Mouse (Mus musculus): Measurements from ENCODE around the gene 4632433K11Rik. TPM values are rescaled to one million over a fixed set of nuclear protein-coding genes. Genes with fewer than 3 reads are reported as not detected.

4632433K11Rik gene
- polyA plus RNA-seq, 1 experiment from 2014 or later: not detected

GRCm38 (mm10) chr7:5047313-5047712 lies 13.4 kb downstream of the 4632433K11Rik start:
- no peaks in the 10 kb centered on the region for H3K27me3 ChIP-seq (replicated peaks)
- H3K36me3 ChIP-seq: no peaks in the 10 kb centered on the region
- no peaks in the 10 kb centered on the region for H3K9me3 ChIP-seq
- H3K27ac ChIP-seq: no peak overlapping the region
- H3K4me1 ChIP-seq: peaks cover 12% of the 10 kb centered on the region
- WGBS: 34% methylated on average over 2 of the region's 2 CpGs
- H3K4me2 ChIP-seq (replicated peaks): no peak overlapping the region
- ATAC-seq (ENCODE audit: low FRiP score, low read depth): no peak
- H3K4me3 ChIP-seq: no peak overlapping the region
- H3K9ac ChIP-seq: no peak overlapping the region

GRCm38 (mm10) chr7:5051193-5052192 lies 17.6 kb downstream of the 4632433K11Rik start, which contains the start of gene Zfp580:
Gene Zfp580, plus strand, starts transcription at chr7:5051538.
- no peaks in the 10 kb centered on the region for H3K36me3 ChIP-seq
- no peaks in the 10 kb centered on the region for H3K9me3 ChIP-seq
- peak within 1 kb of the TSS; percentile 91 for H3K4me2 ChIP-seq (replicated peaks)
- H3K4me3 ChIP-seq: peak within 1 kb of the TSS; percentile 79
- peak within 1 kb of the TSS; percentile 93 for H3K9ac ChIP-seq
- peaks cover 32% of the 10 kb centered on the region for H3K4me1 ChIP-seq
- WGBS: 2% methylated on average over 65 of the region's 65 CpGs
- peak; percentile 67 for ATAC-seq (ENCODE audit: low FRiP score, low read depth)
- H3K27me3 ChIP-seq (replicated peaks): peaks cover 39% of the 10 kb centered on the region
- peak within 1 kb of the TSS; percentile 82 for H3K27ac ChIP-seq

- WGBS: 2% methylated on average over 12 of the region's 12 CpGs
These were observed 18.5 kb downstream of the 4632433K11Rik start for GRCm38 (mm10) chr7:5052438-5052837.

GRCm38 (mm10) chr7:5052931-5053343 lies 19.0 kb downstream of the 4632433K11Rik start:
- H3K27ac ChIP-seq: no peak overlapping the region
- H3K9me3 ChIP-seq: no peaks in the 10 kb centered on the region
- no peak for ATAC-seq (ENCODE audit: low FRiP score, low read depth)
- peaks cover 53% of the 10 kb centered on the region for H3K27me3 ChIP-seq (replicated peaks)
- WGBS: 2% methylated on average over 45 of the region's 45 CpGs
- H3K9ac ChIP-seq: peak overlapping the region; percentile 65
- H3K4me1 ChIP-seq: peaks cover 38% of the 10 kb centered on the region
- H3K36me3 ChIP-seq: no peaks in the 10 kb centered on the region
- H3K4me2 ChIP-seq (replicated peaks): peak overlapping the region; percentile 91
- H3K4me3 ChIP-seq: peak overlapping the region; percentile 79

More at GRCm38 (mm10) chr7:5052438-5052837, 18.5 kb downstream of the 4632433K11Rik start:
- H3K27me3 ChIP-seq (replicated peaks): peaks cover 48% of the 10 kb centered on the region
- H3K27ac ChIP-seq: no peak overlapping the region
- peaks cover 38% of the 10 kb centered on the region for H3K4me1 ChIP-seq
- H3K4me2 ChIP-seq (replicated peaks): peak overlapping the region; percentile 91
- no peaks in the 10 kb centered on the region for H3K36me3 ChIP-seq
- no peak for ATAC-seq (ENCODE audit: low FRiP score, low read depth)
- H3K9me3 ChIP-seq: no peaks in the 10 kb centered on the region
- peak overlapping the region; percentile 79 for H3K4me3 ChIP-seq
- H3K9ac ChIP-seq: peak overlapping the region; percentile 93

GRCm38 (mm10) chr7:5053456-5054179 lies 19.7 kb downstream of the 4632433K11Rik start:
- Histone ChIP-seq H3K27me3 (replicated peaks) (peaks cover 60% of the 10 kb centered on the region), H3K9ac (peak overlapping the region; percentile 65), H3K4me3 (peak overlapping the region; percentile 79), H3K4me2 (replicated peaks) (peak overlapping the region; percentile 91), H3K27ac (no peak overlapping the region), H3K36me3 (no peaks in the 10 kb centered on the region), H3K9me3 (no peaks in the 10 kb centered on the region), H3K4me1 (peaks cover 38% of the 10 kb centered on the region)
- 9% methylated on average over 32 of the region's 32 CpGs for WGBS
- no peak for ATAC-seq (ENCODE audit: low FRiP score, low read depth)

- peak overlapping the region; percentile 26; the same call in 1 of the 2 replicates for H3K27ac ChIP-seq
- peak overlapping the region; percentile 68 for H3K4me2 ChIP-seq (replicated peaks)
- H3K9ac ChIP-seq: peak overlapping the region; percentile 69
- peak overlapping the region; percentile 44 for H3K4me3 ChIP-seq
- no peaks in the 10 kb centered on the region for H3K9me3 ChIP-seq
- WGBS: 2% methylated on average over 55 of the region's 55 CpGs
- H3K27me3 ChIP-seq (replicated peaks): peaks cover 63% of the 10 kb centered on the region
- no peaks in the 10 kb centered on the region for H3K36me3 ChIP-seq
- no peak for ATAC-seq (ENCODE audit: low FRiP score, low read depth)
- peaks cover 47% of the 10 kb centered on the region for H3K4me1 ChIP-seq
These were observed 22.8 kb downstream of the 4632433K11Rik start for GRCm38 (mm10) chr7:5056651-5057263.

GRCm38 (mm10) chr7:5057381-5057780 lies 23.5 kb downstream of the 4632433K11Rik start:
- 37% methylated on average over 8 of the region's 8 CpGs for WGBS
- Histone ChIP-seq H3K36me3 (no peaks in the 10 kb centered on the region), H3K4me2 (replicated peaks) (peak overlapping the region; percentile 68), H3K4me3 (peak overlapping the region; percentile 44), H3K4me1 (peaks cover 41% of the 10 kb centered on the region), H3K9me3 (no peaks in the 10 kb centered on the region), H3K27ac (no peak overlapping the region), H3K9ac (peak overlapping the region; percentile 69; the same call in 1 of the 2 replicates), H3K27me3 (replicated peaks) (peaks cover 63% of the 10 kb centered on the region)
- no peak for ATAC-seq (ENCODE audit: low FRiP score, low read depth)

- Histone ChIP-seq H3K36me3 (no peaks in the 10 kb centered on the region), H3K27ac (no peak overlapping the region), H3K4me1 (peaks cover 37% of the 10 kb centered on the region), H3K9ac (no peak overlapping the region), H3K27me3 (replicated peaks) (peaks cover 61% of the 10 kb centered on the region), H3K9me3 (no peaks in the 10 kb centered on the region), H3K4me2 (replicated peaks) (peak overlapping the region; percentile 68), H3K4me3 (peak overlapping the region; percentile 44; the same call in 1 of the 2 replicates)
- WGBS: 28% methylated on average over 11 of the region's 11 CpGs
- ATAC-seq (ENCODE audit: low FRiP score, low read depth): no peak
These were observed 23.9 kb downstream of the 4632433K11Rik start for GRCm38 (mm10) chr7:5057804-5058203.

GRCm38 (mm10) chr7:5058631-5059030 lies 24.7 kb downstream of the 4632433K11Rik start:
- Histone ChIP-seq H3K27ac (no peak overlapping the region), H3K4me1 (peaks cover 32% of the 10 kb centered on the region), H3K4me2 (replicated peaks) (no peak overlapping the region; the same call in 1 of the 2 replicates), H3K9ac (no peak overlapping the region), H3K36me3 (no peaks in the 10 kb centered on the region), H3K27me3 (replicated peaks) (peaks cover 53% of the 10 kb centered on the region), H3K9me3 (no peaks in the 10 kb centered on the region), H3K4me3 (no peak overlapping the region)
- no peak for ATAC-seq (ENCODE audit: low FRiP score, low read depth)
- WGBS: 90% methylated on average over 1 of the region's 1 CpGs

GRCm38 (mm10) chr7:5059421-5059820 lies 25.5 kb downstream of the 4632433K11Rik start:
- Histone ChIP-seq H3K4me1 (peaks cover 32% of the 10 kb centered on the region), H3K27ac (no peak overlapping the region)
- ATAC-seq (ENCODE audit: low FRiP score, low read depth): no peak

GRCm38 (mm10) chr7:5060239-5060731 lies 26.4 kb downstream of the 4632433K11Rik start:
- no peak; the same call in 1 of the 2 replicates for ATAC-seq (ENCODE audit: low FRiP score, low read depth)
- H3K27ac ChIP-seq: peak overlapping the region; percentile 96
- 2% methylated on average over 27 of the region's 27 CpGs for WGBS
- H3K9ac ChIP-seq: peak overlapping the region; percentile 80
- H3K9me3 ChIP-seq: no peaks in the 10 kb centered on the region
- H3K4me2 ChIP-seq (replicated peaks): peak overlapping the region; percentile 86
- no peaks in the 10 kb centered on the region for H3K36me3 ChIP-seq
- peak overlapping the region; percentile 70 for H3K4me3 ChIP-seq
- peaks cover 34% of the 10 kb centered on the region for H3K4me1 ChIP-seq
- H3K27me3 ChIP-seq (replicated peaks): peaks cover 36% of the 10 kb centered on the region

More at GRCm38 (mm10) chr7:5059421-5059820, 25.5 kb downstream of the 4632433K11Rik start:
- H3K36me3 ChIP-seq: no peaks in the 10 kb centered on the region
- peak overlapping the region; percentile 80; the same call in 1 of the 2 replicates for H3K9ac ChIP-seq
- H3K4me3 ChIP-seq: no peak overlapping the region
- 93% methylated on average over 12 of the region's 12 CpGs for WGBS
- no peaks in the 10 kb centered on the region for H3K9me3 ChIP-seq
- peaks cover 45% of the 10 kb centered on the region for H3K27me3 ChIP-seq (replicated peaks)
- H3K4me2 ChIP-seq (replicated peaks): peak overlapping the region; percentile 86

Data from neural tube, embryonic 12.5 days (tissue).